Mouse (Mus musculus) G1E (cell line): ENCODE results near the gene Vmn1r188. TPM values are rescaled to one million over a fixed set of nuclear protein-coding genes. Genes with fewer than 3 reads are reported as not detected.
"Not testable (repeated sequence)": the region's sequence is repeated elsewhere in the genome, so short reads cannot be mapped to it uniquely, and the experiment has no call there.

Experiments used
- ATAC-seq: 2 replicates; pipeline ENCODE4 v1.8.0; 2016; ENCODE audit warnings: mild to moderate bottlenecking; ENCODE audit not compliant: insufficient number of reproducible peaks, poor library complexity, low FRiP score, severe bottlenecking; ENCODE audit errors: extremely low read depth
- DNase-seq: peaks from one replicate; pipeline ENCODE4 v3.0.0; 2012; ENCODE audit warnings: low spot score
- H3K27me3 ChIP-seq: 2 replicates; pipeline ENCODE4 v1.6.1; 2012; ENCODE audit warnings: mild to moderate bottlenecking, low read length, inconsistent platforms; ENCODE audit not compliant: insufficient read depth
- H3K36me3 ChIP-seq: replicated peaks from 2 replicates; pipeline ENCODE3; 2012; ENCODE audit warnings: mild to moderate bottlenecking, inconsistent platforms
- H3K4me1 ChIP-seq: 2 replicates; pipeline ENCODE4 v1.6.1; 2012; ENCODE audit warnings: low read depth, low read length, inconsistent platforms, mixed read lengths; ENCODE audit not compliant: insufficient read depth
- H3K4me3 ChIP-seq: 2 replicates; pipeline ENCODE4 v1.5.1; 2012; ENCODE audit warnings: low read depth, mild to moderate bottlenecking, inconsistent platforms, low read length, moderate library complexity, mixed read lengths
- H3K9me3 ChIP-seq: replicated peaks from 2 replicates; pipeline ENCODE4 v1.6.1; 2012; ENCODE audit warnings: inconsistent platforms
- CTCF ChIP-seq: IDR thresholded peaks from 2 replicates; pipeline ENCODE4 v1.5.1; 2012; ENCODE audit warnings: low read depth, low read length, inconsistent platforms, mixed read lengths
- GATA1 ChIP-seq: IDR thresholded peaks from 2 replicates; pipeline ENCODE4 v1.6.1; 2012; ENCODE audit warnings: borderline replicate concordance, low read length, inconsistent platforms, mixed read lengths
- GATA2 ChIP-seq: IDR thresholded peaks from 2 replicates; pipeline ENCODE4 v1.6.1; 2012; ENCODE audit warnings: low read depth, low read length, inconsistent platforms, borderline replicate concordance
- POLR2AphosphoS5 ChIP-seq: IDR thresholded peaks from 2 replicates; pipeline ENCODE4 v1.6.1; 2012; ENCODE audit warnings: low read depth, low read length, inconsistent platforms; ENCODE audit not compliant: insufficient replicate concordance
- TAL1 ChIP-seq: conservative IDR thresholded peaks from 2 replicates; pipeline ENCODE4 v1.6.1; 2012; ENCODE audit warnings: low read depth, low read length, inconsistent platforms, mixed read lengths
- polyA plus RNA-seq: library from polyadenylated mRNA; stranded (reverse); fragments of >175 nt; gene quantifications from 2 replicates; pipeline ENCODE4 v1.2.3, GENCODE M21; 2012
- total RNA-seq, 2 experiments: library from RNA; stranded (forward) in 1 of 2; stranded (reverse) in 1 of 2; fragments of 200-1000 nt in 1 of 2; fragments of >200 nt in 1 of 2; fragmentation: Nextera tagmentation in 1 of 2; gene quantifications; 2 replicates each; pipeline ENCODE4 v1.2.3; 2014 to 2017

Vmn1r188 gene
- not detected in 2 replicates for total RNA-seq (2014; fragmentation: Nextera tagmentation)
- total RNA-seq (2017), result under 0.01 TPM in 1 of 2 replicates, not detected in the other
- polyA plus RNA-seq, result not detected in 2 replicates

GRCm38 (mm10) chr13:22084140-22084539, at the start of gene Vmn1r188:
TSS of gene Vmn1r188 (plus strand) at chr13:22084440.
- not testable (repeated sequence) for H3K36me3 ChIP-seq, ATAC-seq, H3K27me3 ChIP-seq, H3K4me1 ChIP-seq, H3K9me3 ChIP-seq, DNase-seq, H3K4me3 ChIP-seq

GRCm38 (mm10) chr13:22034443-22035266, 49.6 kb upstream of the Vmn1r188 start:
- peak overlapping the region; percentile 66; the same call in 1 of the 2 replicates for H3K4me3 ChIP-seq
- no peak for ATAC-seq
- no peak for DNase-seq
- no peaks in the 10 kb centered on the region for H3K27me3 ChIP-seq
- peak; percentile 89; the same call in 1 of the 2 replicates for TF ChIP-seq POLR2AphosphoS5
- TF ChIP-seq GATA2, result no peak
- no peak for TF ChIP-seq CTCF
- H3K36me3 ChIP-seq, result no peaks in the 10 kb centered on the region
- H3K4me1 ChIP-seq, result peaks cover 40% of the 10 kb centered on the region
- H3K9me3 ChIP-seq, result no peaks in the 10 kb centered on the region

- peak within 1 kb of the TSS; percentile 66; the same call in 1 of the 2 replicates for H3K4me3 ChIP-seq
- ATAC-seq (peak; percentile 87), DNase-seq (peak; percentile 99)
- not testable (repeated sequence) for H3K9me3 ChIP-seq, H3K27me3 ChIP-seq, H3K36me3 ChIP-seq
- H3K4me1 ChIP-seq, result peaks cover 41% of the 10 kb centered on the region
These were observed 48.7 kb upstream of the Vmn1r188 start, which contains the start of the genes Hist1h2ah and Hist1h2bk for GRCm38 (mm10) chr13:22035267-22036148. TSS of gene Hist1h2ah (minus strand) at chr13:22035568. TSS of gene Hist1h2bk (plus strand) at chr13:22035870.

DNA sequence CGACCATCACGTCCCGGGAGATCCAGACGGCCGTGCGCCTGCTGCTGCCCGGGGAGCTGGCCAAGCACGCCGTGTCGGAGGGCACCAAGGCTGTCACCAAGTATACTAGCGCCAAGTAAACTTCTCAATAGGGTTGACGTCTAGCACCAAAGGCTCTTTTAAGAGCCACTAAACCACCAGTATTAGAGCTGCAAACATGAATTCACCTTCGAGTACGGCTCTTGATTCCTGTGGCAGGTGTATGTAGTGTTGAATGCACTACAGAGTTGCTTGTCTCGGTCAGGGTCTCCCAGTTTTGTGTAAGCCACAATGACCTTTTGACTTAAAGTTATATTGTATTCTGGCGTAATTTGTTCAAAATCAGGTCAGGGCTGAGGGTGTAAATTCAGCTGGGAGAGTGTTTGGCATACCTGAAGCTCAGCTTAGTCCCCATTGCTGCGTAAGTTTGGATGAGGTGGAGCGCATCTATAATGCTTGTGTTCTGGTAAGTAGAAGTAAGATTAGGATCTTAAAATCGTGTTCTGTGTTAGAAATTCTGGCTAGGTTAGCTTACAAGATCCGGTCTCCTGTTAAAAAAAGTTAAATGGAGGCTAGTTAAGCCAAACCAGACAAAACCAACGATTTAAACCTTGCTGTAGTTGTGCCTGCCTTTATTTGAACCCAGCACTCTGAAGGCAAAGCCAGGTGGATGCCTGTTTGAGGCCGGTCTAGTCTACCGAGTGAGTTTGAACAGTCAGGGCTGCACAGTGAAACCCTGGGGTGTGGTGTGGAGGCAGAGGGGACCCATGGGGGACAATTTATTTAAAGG, 47.9 kb upstream of the Vmn1r188 start:
- peak overlapping the region; percentile 55; the same call in 1 of the 2 replicates for H3K4me3 ChIP-seq
- TF ChIP-seq POLR2AphosphoS5, result peak; percentile 96
- TF ChIP-seq GATA1, result no peak
- peaks cover 36% of the 10 kb centered on the region for H3K4me1 ChIP-seq
- H3K27me3 ChIP-seq, result no peaks in the 10 kb centered on the region
- no peak for ATAC-seq
- no peak for DNase-seq
- H3K36me3 ChIP-seq, result no peaks in the 10 kb centered on the region
- H3K9me3 ChIP-seq, result no peaks in the 10 kb centered on the region

DNA sequence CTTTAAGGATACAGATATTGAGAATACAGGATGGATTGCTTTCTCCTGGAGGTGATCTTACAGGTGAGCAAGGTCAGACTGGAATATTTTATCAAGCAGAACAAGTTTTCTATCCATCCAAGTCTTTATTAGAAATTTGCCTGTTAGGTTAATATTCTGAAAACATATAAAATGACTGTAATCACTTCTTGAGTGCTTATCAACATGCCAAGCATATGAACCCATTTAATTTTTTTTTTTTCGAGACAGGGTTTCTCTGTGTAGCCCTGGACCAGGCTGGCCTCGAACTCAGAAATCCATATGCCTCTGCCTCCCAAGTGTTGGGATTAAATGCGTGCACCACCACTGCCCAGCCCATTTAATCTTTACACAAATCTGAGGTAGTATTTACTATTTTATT, 47.3 kb upstream of the Vmn1r188 start:
- Histone ChIP-seq H3K9me3 (no peaks in the 10 kb centered on the region), H3K27me3 (no peaks in the 10 kb centered on the region), H3K4me3 (no peak overlapping the region; the same call in 1 of the 2 replicates), H3K36me3 (no peaks in the 10 kb centered on the region), H3K4me1 (peaks cover 36% of the 10 kb centered on the region)
- ATAC-seq, result no peak
- no peak for DNase-seq
- TF ChIP-seq POLR2AphosphoS5 (no peak), TAL1 (no peak), GATA1 (no peak), CTCF (no peak)

DNA sequence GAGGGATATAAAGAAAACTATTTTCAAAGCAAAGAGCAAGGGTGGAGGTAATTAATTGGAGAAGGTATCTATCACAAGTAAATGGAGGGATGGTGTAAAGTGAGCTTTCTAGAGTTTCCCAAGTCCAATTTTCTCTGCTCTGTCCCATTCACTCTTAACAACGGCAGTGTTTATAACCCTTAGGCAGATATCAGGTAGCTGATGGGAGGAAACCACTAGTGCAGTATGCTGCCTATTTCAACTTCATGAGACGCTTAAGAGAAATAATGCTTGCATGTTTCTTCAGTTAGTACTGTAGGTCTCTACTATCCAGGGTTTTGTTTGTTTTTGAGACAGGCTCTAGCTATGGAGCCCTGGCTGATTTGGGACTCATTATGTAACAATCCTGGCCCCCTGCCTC, 46.8 kb upstream of the Vmn1r188 start:
- H3K9me3 ChIP-seq, result no peaks in the 10 kb centered on the region
- H3K4me1 ChIP-seq, result peaks cover 36% of the 10 kb centered on the region
- H3K4me3 ChIP-seq, result no peak overlapping the region; the same call in 1 of the 2 replicates
- H3K36me3 ChIP-seq, result no peaks in the 10 kb centered on the region
- TF ChIP-seq GATA1 (no peak), TAL1 (no peak), POLR2AphosphoS5 (0 out of 2 replicates have a peak, but pooled peaks have one; percentile 75)
- H3K27me3 ChIP-seq, result no peaks in the 10 kb centered on the region
- DNase-seq (no peak), ATAC-seq (no peak)
